Mouse (Mus musculus): ENCODE measurements at regions not wholly inside any gene's neighbourhood (a gene's known extent, or its start where the extent isn't known, plus 50 kb on each side); places are given as distances from the start of the nearest gene placed in this dataset.
"Not testable (repeated sequence)": the region's sequence is repeated elsewhere in the genome, so short reads cannot be mapped to it uniquely, and the experiment has no call there.

DNA sequence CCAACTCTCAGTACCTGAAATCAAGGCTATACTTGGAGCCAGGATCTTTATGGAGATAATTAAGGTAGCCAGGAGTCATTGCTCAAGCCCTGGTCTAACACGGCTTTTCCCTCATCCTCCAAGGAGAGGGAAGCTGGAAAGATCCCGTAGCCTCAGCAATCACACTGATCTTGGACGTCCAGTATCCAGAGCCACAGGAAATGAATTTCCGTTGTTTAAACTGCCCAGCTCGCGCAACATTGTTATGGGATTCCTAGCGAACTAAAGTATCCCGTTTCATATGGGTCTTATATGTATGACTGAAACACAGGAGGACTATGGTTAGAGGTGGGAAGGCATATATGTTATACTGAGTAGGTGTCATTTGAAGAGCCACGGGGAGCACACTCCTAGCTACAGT, 126.3 kb upstream of the Lnx1 start:
- DNase-seq (ENCODE audit: low spot score in 2 of 2) = no peak

DNA sequence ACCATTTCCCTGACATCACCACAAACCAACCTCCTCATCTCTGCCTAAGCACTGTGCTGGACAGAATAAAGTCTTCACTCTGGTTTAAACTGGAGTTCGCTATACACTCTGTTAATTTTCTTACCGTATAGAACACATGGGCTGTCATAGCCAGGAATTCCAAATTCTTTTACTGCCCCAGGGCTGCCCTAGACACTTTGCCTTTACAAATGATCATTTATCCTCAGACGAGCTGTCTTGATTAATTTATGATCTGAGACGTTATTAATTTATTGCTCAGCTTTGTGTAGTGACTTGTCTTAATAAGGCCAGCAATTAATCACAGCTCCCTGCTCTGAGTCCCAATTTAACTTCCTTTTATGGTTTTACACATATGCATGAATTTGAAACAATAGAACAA, 125.2 kb upstream of the Lnx1 start:
- DNase-seq (ENCODE audit: low spot score in 2 of 2) = no peak

DNA sequence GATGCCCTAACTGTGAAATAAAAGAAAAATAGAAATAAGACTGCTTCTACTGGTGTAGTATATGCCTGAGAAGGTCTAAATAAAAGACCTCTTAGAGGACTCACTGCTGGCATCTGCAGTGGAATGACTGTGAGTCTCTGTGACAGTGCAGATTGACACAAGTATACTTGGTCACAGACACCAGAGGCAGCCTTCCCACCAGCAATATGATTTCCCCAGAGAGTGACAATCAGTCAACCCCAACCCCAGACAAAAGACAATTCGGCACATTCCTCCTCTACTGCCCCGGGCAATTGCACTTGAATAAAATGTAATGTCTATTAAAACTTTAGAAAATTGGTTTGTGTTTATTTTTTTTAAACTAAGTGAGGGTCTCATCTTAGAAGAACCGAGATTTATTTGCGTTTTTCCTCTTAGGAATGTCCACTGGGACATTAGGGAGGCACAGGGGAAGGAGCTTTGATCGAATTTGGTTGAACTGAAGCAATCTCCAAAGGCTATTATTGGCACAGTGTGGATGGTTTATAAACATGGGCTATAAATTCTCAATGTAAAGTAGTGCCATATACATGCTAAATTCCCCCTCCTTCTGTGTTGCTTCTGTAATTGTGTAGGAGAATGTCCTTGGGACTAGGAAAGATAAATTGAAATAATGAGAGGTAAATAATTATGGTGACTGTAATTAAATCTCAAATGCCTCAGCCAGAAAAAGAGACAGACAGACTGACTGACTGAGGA, 123.0 kb upstream of the Lnx1 start:
- no peak for DNase-seq (ENCODE audit: low spot score in 2 of 2)

DNA sequence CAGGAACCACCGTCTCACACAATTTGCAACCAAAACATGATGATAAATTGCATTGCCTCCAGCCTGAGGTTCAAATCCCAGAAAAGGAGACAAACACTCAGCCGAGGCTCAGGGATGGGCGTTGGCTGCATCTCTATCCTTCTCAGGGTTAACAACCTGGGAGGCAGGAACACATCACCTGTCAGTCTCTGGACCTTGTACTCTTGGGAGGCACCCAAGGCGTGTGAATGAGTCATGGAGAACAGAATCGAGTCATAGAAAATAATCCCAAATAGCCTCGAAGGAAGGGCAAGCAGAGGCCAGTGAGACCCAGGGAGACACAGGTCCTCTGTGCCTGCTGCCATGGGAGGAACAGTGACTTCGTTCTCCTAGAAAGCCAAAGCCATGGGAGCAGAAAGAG, 121.0 kb upstream of the Lnx1 start:
- no peak for DNase-seq (ENCODE audit: low spot score in 2 of 2)

DNA sequence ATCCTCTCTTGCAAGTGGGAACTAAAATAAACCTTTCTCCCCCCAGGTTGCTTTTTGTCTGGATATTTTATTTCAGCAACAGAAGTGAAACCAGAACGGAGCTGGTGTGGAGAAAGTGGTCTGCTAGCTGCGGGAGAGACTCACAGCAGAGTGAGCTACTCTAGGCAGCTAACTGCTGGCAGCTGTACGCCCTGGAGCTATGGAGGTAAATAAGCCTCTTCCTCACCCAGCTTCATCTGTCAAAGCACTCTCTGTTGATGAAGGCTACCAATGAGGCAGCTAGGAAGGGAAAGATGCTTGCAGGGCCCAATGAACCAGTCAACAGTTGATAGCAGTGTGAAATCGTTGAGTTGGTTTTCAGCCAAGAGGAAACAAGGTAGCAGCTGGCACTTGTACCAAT, 119.3 kb upstream of the Lnx1 start:
- DNase-seq (ENCODE audit: low spot score in 2 of 2) = no peak

DNA sequence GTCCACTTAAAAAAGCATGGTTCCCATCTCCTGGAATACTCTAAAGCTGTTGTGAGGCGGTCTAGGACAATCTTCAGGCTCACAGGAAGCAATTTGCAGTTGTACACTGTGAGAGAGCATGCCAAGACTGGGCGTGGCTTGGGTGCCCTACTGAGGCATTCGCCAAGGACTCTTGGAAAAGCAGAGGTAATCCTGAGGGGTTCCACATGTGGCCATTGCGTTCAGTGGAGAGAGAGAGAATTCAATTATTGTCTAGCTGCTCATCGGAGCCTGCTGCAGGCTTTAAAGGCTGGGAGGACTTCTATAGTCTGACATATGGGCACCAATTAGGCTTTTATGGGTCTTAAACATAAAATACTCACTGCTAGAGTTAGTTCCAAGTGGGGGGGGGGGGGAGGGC, 113.8 kb upstream of the Lnx1 start:
- no peak for DNase-seq (ENCODE audit: low spot score in 2 of 2)

DNA sequence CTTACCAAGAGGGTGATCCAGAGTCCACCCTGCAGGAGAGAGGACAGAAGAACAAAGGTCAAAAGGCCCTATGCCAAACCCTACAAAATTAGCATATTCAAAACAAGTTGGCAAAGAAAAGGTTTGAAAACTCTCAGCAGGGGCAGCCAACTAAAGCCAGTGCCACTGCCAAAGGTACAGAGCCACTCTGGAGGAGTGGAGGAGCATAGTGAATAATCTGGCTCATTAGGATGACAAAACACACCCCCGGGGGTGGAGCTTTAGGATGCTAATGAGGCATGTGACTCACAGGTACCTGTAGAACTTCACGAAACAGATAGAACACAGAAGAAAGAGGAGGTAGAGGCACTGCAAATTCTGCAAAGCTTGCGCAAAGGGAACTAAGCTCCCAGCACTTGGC, 110.7 kb upstream of the Lnx1 start:
- no peak for DNase-seq (ENCODE audit: low spot score in 2 of 2)

DNA sequence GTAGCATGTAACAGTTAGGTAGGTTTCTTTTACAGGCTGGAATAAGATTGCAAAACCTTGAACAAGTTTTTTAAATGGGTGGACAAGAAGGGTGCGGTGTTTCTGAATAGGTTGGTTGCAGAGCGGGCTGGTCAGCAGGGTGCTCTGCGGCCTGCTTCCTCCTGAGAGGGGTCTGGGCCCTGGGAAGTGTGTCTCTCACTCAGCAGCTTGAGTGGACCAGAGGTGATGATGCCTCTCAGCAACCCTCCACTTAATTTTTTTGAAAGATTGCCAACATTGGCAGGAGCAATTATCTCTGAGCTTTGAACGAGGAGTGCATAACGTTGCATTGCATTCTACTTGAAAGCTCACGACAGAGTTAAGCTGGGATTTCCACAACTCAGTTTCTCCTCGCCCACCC, 108.3 kb upstream of the Lnx1 start:
- no peak for DNase-seq (ENCODE audit: low spot score in 2 of 2)

DNA sequence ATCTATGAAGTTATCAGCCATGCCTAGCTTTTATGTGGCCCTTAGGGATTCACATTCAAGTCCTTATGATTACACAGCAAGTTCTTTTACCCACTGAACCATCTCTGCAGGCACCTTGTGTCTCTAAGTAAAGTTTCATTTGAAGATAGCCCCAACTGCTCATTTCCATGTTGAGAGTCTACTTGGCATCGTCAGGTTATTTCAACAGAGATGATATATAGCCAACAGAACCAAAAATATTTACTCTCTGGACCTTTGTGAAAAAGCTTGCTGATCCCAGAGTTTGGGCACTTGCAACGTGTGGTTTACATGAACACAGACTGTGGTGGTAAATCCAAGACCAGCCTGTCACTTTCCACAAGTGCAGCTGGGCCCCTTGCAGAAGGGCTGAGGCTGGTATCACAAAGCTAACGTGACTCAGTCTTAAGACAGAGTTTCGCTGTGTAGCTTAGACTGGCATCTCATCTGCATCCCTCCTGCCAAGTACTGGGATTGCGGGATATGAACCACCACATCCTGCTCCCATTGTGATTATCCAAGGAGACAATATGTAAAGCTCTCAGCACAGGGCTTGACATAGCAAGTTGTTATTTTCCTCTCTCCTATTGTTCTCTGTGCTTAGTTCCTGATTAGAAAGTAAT, 105.0 kb upstream of the Lnx1 start:
- DNase-seq (ENCODE audit: low spot score in 2 of 2) = no peak

DNA sequence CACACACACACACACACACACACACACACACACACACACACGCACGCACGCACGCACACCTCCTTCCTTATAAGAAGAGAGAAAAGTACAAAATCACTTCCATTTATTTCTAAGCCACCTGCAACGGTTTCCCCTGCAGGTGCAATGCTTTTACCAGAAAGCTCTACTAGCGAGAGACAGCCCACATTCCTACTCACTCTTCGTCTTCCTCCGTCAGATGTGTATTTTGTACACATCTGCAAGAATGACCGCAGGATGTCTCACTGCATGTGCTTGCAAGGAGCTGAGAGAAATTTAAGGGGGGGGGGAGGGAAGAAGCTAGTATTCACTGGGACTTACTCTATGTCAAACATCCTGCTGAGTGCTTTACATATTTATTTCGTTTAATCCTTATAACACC, 99.2 kb upstream of the Lnx1 start:
- no peak for DNase-seq (ENCODE audit: low spot score in 2 of 2)

DNA sequence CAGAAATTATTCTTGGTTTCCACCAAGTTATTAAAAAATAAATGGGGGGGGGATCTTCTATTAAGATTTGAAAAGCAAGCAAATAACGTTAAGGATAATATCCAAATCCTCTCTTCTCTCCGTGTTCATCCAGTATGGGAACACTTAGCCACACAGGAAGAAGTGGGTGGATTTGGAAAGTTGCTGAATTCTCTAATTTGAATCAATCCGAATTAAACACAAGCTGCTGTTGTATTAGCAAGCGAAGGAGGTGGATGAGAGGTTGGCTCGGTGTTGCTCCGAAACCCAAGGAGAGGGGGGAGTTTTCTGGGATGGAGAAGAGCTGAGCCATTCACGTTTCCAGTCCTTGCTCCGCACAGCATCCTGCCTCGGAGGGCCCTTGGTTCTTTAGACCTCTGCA, 97.6 kb upstream of the Lnx1 start:
- no peak for DNase-seq (ENCODE audit: low spot score in 2 of 2)

DNA sequence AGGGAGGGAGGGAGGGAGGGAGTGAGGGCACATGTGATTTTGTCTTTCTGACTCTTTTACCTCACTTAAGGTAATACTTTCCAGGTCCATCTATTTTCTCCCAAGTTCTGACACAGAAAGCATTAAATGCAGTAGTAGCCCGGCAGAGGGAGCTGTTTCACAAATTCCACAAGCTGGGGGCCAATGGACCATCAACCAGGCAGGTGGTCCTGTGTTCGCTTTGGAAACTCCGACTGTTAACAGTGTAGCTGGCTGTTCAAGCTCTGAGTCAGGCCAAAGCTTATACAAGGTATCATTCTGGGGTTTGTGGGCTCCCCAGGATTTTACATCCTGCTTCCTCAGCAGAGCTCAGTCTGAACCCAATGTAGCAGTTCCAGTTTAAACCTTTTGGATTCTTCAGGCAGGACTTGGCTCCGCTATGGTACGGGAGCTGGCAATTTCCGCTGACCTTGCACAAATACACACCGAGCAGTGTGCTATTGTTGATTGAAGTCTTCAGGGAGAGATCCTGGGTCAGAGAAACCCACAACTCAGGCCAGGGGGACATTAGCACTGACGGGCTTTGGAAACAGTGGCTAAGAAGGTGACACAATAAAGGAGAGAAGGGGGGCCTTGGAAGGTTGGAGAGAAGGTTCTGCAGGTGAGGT, 93.8 kb upstream of the Lnx1 start:
- peak; percentile 47 to 73 for DNase-seq (ENCODE audit: low spot score in 2 of 2)

DNA sequence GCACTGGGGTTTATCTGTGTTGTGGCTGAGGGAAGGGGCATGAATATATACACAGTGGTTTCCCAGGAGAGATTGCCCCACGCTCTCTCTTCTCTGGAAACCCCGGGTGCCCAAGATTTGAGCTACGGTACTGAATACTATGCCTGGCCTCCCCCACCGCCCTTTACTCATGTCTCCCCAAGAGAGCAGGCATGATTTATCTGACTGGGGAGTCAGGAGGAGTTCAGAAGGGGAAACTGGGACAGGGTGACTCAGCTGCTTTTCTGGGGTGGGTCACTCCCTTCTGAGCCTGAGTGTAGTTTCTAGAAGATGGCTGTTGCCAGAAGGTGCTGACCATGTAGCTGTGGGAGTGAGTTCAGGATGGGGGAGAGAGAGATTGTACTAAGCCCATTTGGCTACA, 92.0 kb upstream of the Lnx1 start:
- DNase-seq (ENCODE audit: low spot score in 2 of 2) = no peak

DNA sequence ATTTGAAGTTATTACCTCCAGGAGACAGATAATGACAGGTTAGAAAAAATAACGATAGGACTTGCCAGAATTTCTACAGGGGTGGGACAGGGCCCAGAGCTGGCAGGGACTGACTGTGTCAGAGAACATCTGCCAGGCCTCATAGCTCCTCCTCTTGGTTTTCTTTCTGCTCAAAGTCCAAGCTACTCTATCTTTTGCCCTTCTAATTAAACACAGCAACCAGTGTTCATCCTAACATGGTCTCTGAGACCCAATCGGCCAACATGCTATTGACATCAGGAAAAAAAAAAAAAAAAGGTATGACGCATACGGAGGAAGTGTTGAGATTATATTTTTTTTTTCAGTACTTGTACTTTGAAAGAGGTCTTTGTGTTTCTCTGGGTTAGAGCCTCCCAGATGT, 90.7 kb upstream of the Lnx1 start:
- DNase-seq (ENCODE audit: low spot score in 2 of 2) = no peak

DNA sequence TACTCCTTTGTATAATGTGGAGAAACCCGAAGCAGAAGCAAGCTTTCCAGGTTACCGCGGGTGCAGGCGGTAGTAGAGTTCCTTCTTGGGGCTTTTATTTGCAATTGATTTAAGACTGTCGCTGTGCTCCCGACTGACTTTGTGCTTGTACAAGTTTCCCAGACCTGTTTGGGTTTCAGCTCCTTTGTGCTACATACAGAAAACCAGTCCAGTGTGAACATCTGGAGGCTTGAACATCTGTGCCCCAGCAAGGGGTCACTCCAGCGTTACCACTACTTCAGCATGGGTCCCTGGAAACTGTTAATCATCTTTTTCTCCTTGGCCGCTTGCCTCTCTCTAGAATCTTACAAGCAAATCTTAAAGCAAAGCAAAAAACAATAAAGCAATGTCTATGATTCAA, 90.2 kb upstream of the Lnx1 start:
- no peak for DNase-seq (ENCODE audit: low spot score in 2 of 2)

DNA sequence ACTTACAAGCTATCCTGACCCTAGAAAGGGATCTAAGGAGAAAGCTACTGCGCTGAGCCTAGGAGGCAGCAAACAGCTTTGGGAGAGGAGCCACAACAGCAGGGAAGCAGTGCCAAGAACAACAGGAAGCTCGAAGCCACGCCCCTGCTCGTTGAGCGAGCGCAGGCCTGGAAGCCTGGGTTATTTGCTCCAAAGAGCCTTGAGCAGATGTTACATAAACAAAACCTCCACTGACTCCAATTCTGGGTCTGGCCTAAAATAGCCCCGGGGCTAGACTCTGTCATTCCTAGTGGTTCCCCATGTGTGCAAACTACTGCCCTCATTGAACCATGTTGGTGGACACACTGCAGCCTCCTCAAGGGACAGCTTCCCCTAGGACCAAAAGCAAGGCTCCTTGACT, 89.6 kb upstream of the Lnx1 start:
- DNase-seq (ENCODE audit: low spot score in 2 of 2) = peak; percentile 74 to 75

DNA sequence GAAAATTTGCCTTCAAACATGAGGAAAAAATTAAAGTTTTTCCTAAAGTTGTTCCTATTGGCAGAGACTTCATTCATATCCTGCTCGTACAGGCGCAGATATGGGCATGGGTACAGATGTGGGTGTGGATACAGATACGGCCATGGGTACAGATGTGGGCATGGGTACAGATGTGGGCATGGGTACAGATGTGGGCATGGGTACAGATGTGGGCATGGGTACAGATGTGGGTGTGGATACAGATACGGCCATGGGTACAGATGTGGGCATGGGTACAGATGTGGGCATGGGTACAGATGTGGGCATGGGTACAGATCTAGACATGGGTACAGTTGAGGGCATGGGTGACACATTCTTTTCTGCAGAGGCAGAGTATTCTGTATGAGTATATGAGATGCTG, 87.8 kb upstream of the Lnx1 start:
- not testable (repeated sequence) for DNase-seq (ENCODE audit: low spot score in 2 of 2)

DNA sequence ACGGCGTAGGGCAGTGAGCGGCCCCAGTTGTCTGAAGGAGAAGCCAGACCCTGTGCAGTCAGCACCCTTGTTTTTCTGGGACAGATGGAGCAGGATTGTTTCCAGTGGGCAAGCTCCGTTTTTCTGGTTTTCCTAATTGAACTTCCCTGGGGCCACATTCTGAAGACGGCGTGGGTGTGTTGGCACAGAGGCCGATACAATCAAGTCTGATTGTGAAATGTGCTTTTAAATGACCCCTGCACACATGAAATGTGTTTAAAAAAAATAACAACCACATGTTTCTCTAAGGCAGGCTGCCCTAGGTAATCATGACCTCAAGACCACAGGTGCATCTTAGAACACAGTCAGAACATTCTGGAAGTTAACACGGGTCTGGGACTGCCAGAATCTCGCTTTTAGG, 81.2 kb upstream of the Lnx1 start:
- no peak for DNase-seq (ENCODE audit: low spot score in 2 of 2)

DNA sequence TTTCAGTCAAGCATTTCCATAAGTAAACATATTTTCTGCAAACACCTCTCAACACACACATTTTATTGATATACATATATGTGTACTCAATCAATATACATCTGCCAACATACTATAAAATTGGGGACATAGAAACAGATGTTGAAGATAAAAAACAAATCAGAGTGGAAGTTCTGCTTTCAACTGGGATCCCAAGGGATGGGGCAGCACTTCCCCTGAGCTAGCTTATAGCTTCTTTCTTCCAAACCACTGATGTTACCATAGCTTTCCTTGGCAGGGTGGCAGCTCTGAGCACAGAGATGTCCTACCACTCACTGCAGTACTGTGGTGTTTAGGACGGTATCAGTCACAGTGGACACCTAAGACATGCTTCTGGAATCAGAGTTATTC, 75.4 kb upstream of the Lnx1 start:
- DNase-seq (ENCODE audit: low spot score in 2 of 2) = no peak

DNA sequence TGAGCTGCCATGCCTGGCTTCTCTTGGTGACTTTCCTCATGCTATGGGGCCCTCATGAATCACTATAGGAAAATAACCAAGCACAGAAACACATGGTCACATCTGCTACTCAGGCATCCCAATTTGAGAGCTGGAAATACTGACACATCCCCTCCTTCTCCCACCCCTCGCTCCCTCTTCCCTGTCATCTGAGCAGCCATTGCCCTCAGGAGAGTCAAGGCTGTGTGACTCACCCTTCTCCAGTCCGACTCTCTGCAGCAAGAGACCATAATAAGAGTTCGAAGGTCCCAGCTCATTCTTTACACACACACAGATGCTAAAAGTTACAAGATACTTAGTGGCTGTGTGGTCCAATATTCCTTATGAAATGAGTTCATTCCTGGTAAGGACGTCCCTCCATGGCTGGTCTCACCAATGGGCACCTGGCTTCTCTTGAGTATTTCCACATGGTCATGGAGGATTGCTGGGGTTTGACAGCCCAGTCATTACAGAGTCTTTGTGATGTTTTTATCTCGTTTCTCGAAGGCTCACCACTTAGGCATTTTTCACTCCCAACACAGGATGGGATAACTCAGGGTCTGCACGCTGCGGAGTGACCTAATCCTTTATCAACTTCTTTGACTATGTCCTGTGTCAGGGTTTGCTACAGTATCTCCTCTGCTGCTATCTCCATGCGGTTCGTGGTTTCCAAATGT, 74.8 kb upstream of the Lnx1 start:
- no peak for DNase-seq (ENCODE audit: low spot score in 2 of 2)

DNA sequence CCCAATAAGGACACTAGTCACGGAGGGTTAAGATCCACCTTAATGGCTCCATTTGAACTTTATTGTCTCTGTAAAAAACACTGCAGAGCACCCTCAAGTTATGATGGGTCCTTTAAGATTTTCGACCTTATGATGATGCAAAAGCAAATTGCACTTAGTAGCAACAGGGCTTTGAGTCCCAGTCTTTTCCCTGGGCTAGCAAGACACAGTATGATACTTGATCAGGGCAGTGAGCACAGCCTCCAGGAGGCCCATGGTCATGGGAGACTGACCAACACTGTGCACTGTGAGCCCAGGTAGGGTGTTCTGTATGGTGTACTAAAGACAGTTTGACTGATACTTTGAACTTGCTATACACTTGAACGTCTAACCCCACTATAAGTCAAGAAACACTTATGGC, 73.4 kb upstream of the Lnx1 start:
- no peak for DNase-seq (ENCODE audit: low spot score in 2 of 2)

DNA sequence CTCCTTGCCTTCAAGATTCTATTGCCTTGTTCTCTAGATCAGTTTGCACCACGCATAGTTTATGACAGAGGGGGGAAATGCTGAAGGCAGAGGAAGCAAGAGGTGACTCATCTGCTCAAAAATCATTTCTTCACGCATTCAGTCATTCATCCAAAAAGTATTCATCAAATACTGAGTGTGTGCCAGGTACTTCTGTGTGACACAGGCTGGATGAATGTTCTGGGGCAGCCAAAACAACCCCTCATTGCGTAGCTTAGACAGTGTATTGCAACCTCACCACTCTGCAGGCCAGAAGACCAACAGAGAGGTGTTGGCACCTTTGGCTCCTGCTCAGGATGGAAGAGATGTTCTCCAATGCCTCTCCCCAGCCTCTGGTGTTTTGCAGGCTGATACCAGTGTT, 72.9 kb upstream of the Lnx1 start:
- no peak for DNase-seq (ENCODE audit: low spot score in 2 of 2)

Measured in right cerebral cortex, postnatal 10 days (tissue).